Comparison of ENCODE assay signal across 8 mouse cellular contexts in genomic region chr11:60027272-60027671, GRCm38 (mm10). TPM values are rescaled to one million over a fixed set of nuclear protein-coding genes. Genes with fewer than 3 reads are reported as not detected.
A peak's percentile ranks its signal among the peaks of the same experiment; 100 is the strongest.
DNase-seq lines count a peak whose midpoint lies in the region; ATAC-seq and TF ChIP-seq lines count a peak whose summit lies in the region.

No protein-coding gene starts in this region.

- no peak overlapping the region for H3K4me3 ChIP-seq in cortical plate, adult 2 months (ENCODE audit: insufficient read depth, low read length)
- no peak overlapping the region for H3K4me3 ChIP-seq in heart, embryonic 14.5 days (ENCODE audit: control insufficient read depth in 1 of 2, insufficient read depth in 1 of 2, low read depth in 1 of 2, low read length in 2 of 2)
- H3K4me3 ChIP-seq in lung, adult 2 months (replicated peaks; ENCODE audit: extremely low read depth, low read depth, low read length) = no peak overlapping the region

- TF ChIP-seq CTCF in cortical plate, adult 2 months (IDR thresholded peaks at IDR 0.05; ENCODE audit: extremely low read depth, insufficient read depth, low read length) = peak; percentile 83
- peak; percentile 76 for TF ChIP-seq CTCF in lung, adult 2 months (IDR thresholded peaks at IDR 0.05; ENCODE audit: insufficient read depth, low read length)

- H3K27me3 ChIP-seq in heart, embryonic 14.5 days (ENCODE audit: control insufficient read depth, insufficient read depth, low read length) = no peaks in the 10 kb centered on the region

- no peak overlapping the region for H3K27ac ChIP-seq in cortical plate, adult 2 months (ENCODE audit: insufficient read depth, low read length)
- H3K27ac ChIP-seq in heart, embryonic 14.5 days (replicated peaks in 1 of 2; ENCODE audit: control insufficient read depth in 1 of 2, insufficient read depth in 1 of 2, low read depth in 2 of 2, low read length in 2 of 2) = no peak overlapping the region

- DNase-seq in adrenal gland, adult (ENCODE audit: inconsistent age in 2 of 2, low spot score in 1 of 2) = peak; percentile 81 to 94
- DNase-seq in kidney, postnatal 25 days = peak; percentile 80 to 92
- DNase-seq in lung, adult 2 months = peak; percentile 83
- DNase-seq in ovary, postnatal 36 days (ENCODE audit: low spot score) = peak; percentile 77
- DNase-seq in thymus, postnatal 14 days = peak; percentile 89

- no peaks in the 10 kb centered on the region for H3K36me3 ChIP-seq in heart, embryonic 14.5 days (ENCODE audit: control insufficient read depth, insufficient read depth, low read length)

- H3K9ac ChIP-seq in heart, embryonic 14.5 days (ENCODE audit: low read length) = no peak overlapping the region

- ATAC-seq in CD4-positive, CD25-positive, alpha-beta regulatory T cell, adult 4 months = peak; percentile 80
- ATAC-seq in heart, embryonic 14.5 days (ENCODE audit: insufficient number of reproducible peaks, insufficient read depth, low FRiP score, low read depth) = peak; percentile 25; the same call in 1 of the 2 replicates

- H3K4me1 ChIP-seq in cortical plate, adult 2 months (ENCODE audit: control insufficient read depth, insufficient read depth, low read length) = peaks cover 2% of the 10 kb centered on the region; the same call in 1 of the 2 replicates
- H3K4me1 ChIP-seq in heart, embryonic 14.5 days (ENCODE audit: control insufficient read depth in 2 of 2, insufficient read depth in 2 of 2, low read length in 2 of 2) = peaks cover 7 to 10% of the 10 kb centered on the region in 2 experiments; a peak in 3 of 4 replicates
- H3K4me1 ChIP-seq in lung, adult 2 months (ENCODE audit: control insufficient read depth, insufficient read depth, low read length) = 0 out of 2 replicates have a peak, but pooled peaks cover 2% of the 10 kb centered on the region

- H3K4me2 ChIP-seq in heart, embryonic 14.5 days (ENCODE audit: low read length) = no peak overlapping the region

- no peaks in the 10 kb centered on the region for H3K9me3 ChIP-seq in heart, embryonic 14.5 days (ENCODE audit: control insufficient read depth, low read length)

- TF ChIP-seq POLR2A in cortical plate, adult 2 months (IDR thresholded peaks at IDR 0.05; ENCODE audit: extremely low read depth, insufficient read depth, low read length) = no peak
- TF ChIP-seq POLR2A in lung, adult 2 months (IDR thresholded peaks at IDR 0.05; ENCODE audit: borderline replicate concordance, extremely low read depth, low read depth, low read length) = no peak

- 3% methylated on average over 2 of the region's 2 CpGs for WGBS in heart, embryonic 14.5 days
- WGBS in lung, adult 2 months = 11% methylated on average over 2 of the region's 2 CpGs

RNA-seq across cellular contexts. Expression of gene Pemt, which starts 19.0 kb away (rescaled TPM):
- 1 to 10 TPM in 1 of 2 experiments, under 1 TPM in 1; 0.79 to 2.2 TPM for polyA plus RNA-seq in CD4-positive, CD25-positive, alpha-beta regulatory T cell, adult 4 months (2017; shearing (Covaris generic))
- polyA plus RNA-seq in cortical plate, adult 2 months (2012; rRNA removed) = 7.1 TPM in 2 replicates
- polyA plus RNA-seq in heart, embryonic 14.5 days (2014; fragmentation: Nextera tagmentation; extraction: Ambion mirVana) = 11.6 and 16.3 TPM in 2 replicates
- 6.4 and 7.0 TPM in 2 replicates for polyA plus RNA-seq in lung, adult 2 months (2012; rRNA removed)
